Mouse (Mus musculus) heart, embryonic 14.5 days (tissue): ENCODE data around the gene Olfr982. TPM values are rescaled to one million over a fixed set of nuclear protein-coding genes. Genes with fewer than 3 reads are reported as not detected.

Experiments used
- polyA plus RNA-seq: library from polyadenylated mRNA; unstranded; fragments of >200 nt; fragmentation: Nextera tagmentation; extraction: Ambion mirVana; gene quantifications from 2 replicates; pipeline ENCODE4 v1.2.1, GENCODE M21; 2014

The Olfr982 gene
- polyA plus RNA-seq, 1 experiment from 2014 or later = not detected

Other genes with a start within 250 kb of the Olfr982 start
- gene Olfr971, start 237.0 kb upstream of the Olfr982 start, polyA plus RNA-seq = not detected in 2 replicates
- gene Olfr972, start 207.4 kb upstream of the Olfr982 start, polyA plus RNA-seq = not detected in 2 replicates
- gene Olfr229, start 166.5 kb upstream of the Olfr982 start, polyA plus RNA-seq = not detected in 2 replicates
- gene Olfr974, start 136.3 kb upstream of the Olfr982 start, polyA plus RNA-seq = not detected in 2 replicates
- not detected in 2 replicates for gene Olfr975, start 121.8 kb upstream of the Olfr982 start, polyA plus RNA-seq
- not detected in 2 replicates for gene Olfr976, start 112.7 kb upstream of the Olfr982 start, polyA plus RNA-seq
- not detected in 2 replicates for gene Olfr978, start 81.7 kb upstream of the Olfr982 start, polyA plus RNA-seq
- not detected in 2 replicates for gene Olfr979, start 70.4 kb upstream of the Olfr982 start, polyA plus RNA-seq
- not detected in 2 replicates for gene Olfr980, start 64.2 kb upstream of the Olfr982 start, polyA plus RNA-seq
- not detected in 2 replicates for gene Olfr981, start 52.4 kb upstream of the Olfr982 start, polyA plus RNA-seq
- not detected in 2 replicates for gene Olfr983, start 19.8 kb downstream of the Olfr982 start, polyA plus RNA-seq
- gene Olfr984, start 40.4 kb downstream of the Olfr982 start, polyA plus RNA-seq = not detected in 2 replicates
- not detected in 2 replicates for gene Olfr985, start 56.4 kb downstream of the Olfr982 start, polyA plus RNA-seq
- not detected in 2 replicates for gene Tmem225, start 74.3 kb downstream of the Olfr982 start, polyA plus RNA-seq
- gene Olfr986, start 107.1 kb downstream of the Olfr982 start, polyA plus RNA-seq = not detected in 2 replicates
- 3.3 TPM in 2 replicates for gene Zfp202, start 118.5 kb downstream of the Olfr982 start, polyA plus RNA-seq
- gene Scn3b, start 195.4 kb downstream of the Olfr982 start, polyA plus RNA-seq = 0.65 and 1.5 TPM in 2 replicates